Mouse (Mus musculus) layer of hippocampus, adult 9-11 months (tissue): ENCODE measurements around the gene Uck1.

Source experiments
- DNase-seq: peaks from one replicate; pipeline ENCODE4 v3.0.0; 2022

The Uck1 gene

GRCm38 (mm10) chr2:32217656-32218055 lies 42.3 kb downstream of the Uck1 start:
- DNase-seq = no peak

- no peak for DNase-seq
These were observed 43.5 kb downstream of the Uck1 start for GRCm38 (mm10) chr2:32216506-32216905.

- DNase-seq = no peak
These were observed 44.4 kb downstream of the Uck1 start for GRCm38 (mm10) chr2:32215576-32215975.

GRCm38 (mm10) chr2:32213000-32213399 lies 47.0 kb downstream of the Uck1 start:
- no peak for DNase-seq

GRCm38 (mm10) chr2:32211689-32212088 lies 48.3 kb downstream of the Uck1 start:
- DNase-seq = no peak

GRCm38 (mm10) chr2:32207682-32208081 lies 52.3 kb downstream of the Uck1 start:
- DNase-seq = no peak
